Mouse (Mus musculus) cerebellum, adult 2 months (tissue): ENCODE results near the gene Spsb4.

ENCODE experiments used
- CTCF ChIP-seq: fragments of 200-500 bp; IDR thresholded peaks from 2 replicates; pipeline ENCODE4 v1.5.1; 2011; ENCODE audit warnings: low read depth, mild to moderate bottlenecking, control low read depth, low read length, moderate library complexity, borderline replicate concordance; ENCODE audit not compliant: insufficient read depth
- POLR2A ChIP-seq: fragments of 200-500 bp; IDR thresholded peaks from 2 replicates; pipeline ENCODE4 v1.6.1; 2011; ENCODE audit warnings: low read length, control low read depth, borderline replicate concordance; ENCODE audit not compliant: insufficient read depth

GRCm38 (mm10) chr9:97027361-97027760 is 8.7 kb upstream of the Spsb4 start:
- TF ChIP-seq POLR2A (no peak), CTCF (no peak)
